Mouse (Mus musculus) spleen, embryonic (tissue): ENCODE results near the gene Ccdc184.

Source experiments
- CTCF ChIA-PET: fragments of 350-600 bp; sonication (Branson Sonifier 250); formaldehyde crosslinking; loops from one replicate; lab custom pipeline; 2022; lab: Charles Lee

The Ccdc184 gene

DNA sequence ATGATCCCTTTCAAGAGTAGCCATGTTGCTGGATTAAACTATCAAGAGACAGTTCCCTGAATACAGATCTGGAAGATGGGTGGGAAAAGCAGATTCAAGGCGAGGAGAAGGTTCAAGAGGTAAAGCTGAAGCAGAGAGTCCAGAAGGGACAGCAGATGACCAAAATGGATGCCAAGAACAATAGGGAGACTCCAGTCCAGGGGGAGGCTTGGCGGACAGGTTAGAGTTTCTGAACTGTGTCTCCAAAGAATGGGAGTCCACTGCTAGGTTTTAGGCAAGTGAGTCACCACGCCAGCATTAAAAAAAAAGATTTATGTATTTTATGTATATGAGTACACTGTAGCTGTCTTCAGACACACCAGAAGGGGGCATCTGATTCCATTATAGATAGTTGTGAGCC is 12.3 kb upstream of the Ccdc184 start:
- CTCF ChIA-PET, result no interaction called here

GRCm38 (mm10) chr15:98155272-98155671 is 11.7 kb upstream of the Ccdc184 start:
- CTCF ChIA-PET, result interaction anchor here (0.6 kb wide), 1 partner anchor 359 kb away, joined by 3 read pairs; no protein-coding TSS in a partner anchor

DNA sequence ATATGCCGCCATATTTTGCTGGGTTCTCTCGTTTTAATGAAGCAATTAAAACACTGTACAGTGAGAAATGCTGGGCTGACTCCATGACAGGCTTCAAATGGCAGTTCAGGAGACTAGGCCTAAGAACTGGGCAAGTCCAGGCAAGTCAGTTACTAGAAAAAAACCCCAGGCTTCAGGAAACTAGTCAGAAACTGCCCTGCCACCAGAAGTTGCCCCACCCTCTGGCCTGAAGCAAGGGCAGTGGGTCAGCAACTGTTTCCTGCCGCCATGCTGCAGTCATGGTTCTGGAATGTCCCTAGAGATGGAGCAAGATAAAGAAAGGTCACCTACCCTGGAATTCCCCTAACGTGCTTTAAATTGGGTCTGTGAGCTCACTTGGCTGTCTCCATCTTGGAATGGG is 11.0 kb upstream of the Ccdc184 start:
- CTCF ChIA-PET, result no interaction called here

- CTCF ChIA-PET, result no interaction called here
Measured at GRCm38 (mm10) chr15:98157253-98157652, 9.7 kb upstream of the Ccdc184 start.

GRCm38 (mm10) chr15:98161026-98161805 is 5.7 kb upstream of the Ccdc184 start:
- CTCF ChIA-PET, result interaction anchor here (0.6 kb wide), 1 partner anchor 19 kb away, joined by 3 read pairs; no protein-coding TSS in a partner anchor

GRCm38 (mm10) chr15:98162561-98162960 is 4.4 kb upstream of the Ccdc184 start:
- CTCF ChIA-PET, result no interaction called here

DNA sequence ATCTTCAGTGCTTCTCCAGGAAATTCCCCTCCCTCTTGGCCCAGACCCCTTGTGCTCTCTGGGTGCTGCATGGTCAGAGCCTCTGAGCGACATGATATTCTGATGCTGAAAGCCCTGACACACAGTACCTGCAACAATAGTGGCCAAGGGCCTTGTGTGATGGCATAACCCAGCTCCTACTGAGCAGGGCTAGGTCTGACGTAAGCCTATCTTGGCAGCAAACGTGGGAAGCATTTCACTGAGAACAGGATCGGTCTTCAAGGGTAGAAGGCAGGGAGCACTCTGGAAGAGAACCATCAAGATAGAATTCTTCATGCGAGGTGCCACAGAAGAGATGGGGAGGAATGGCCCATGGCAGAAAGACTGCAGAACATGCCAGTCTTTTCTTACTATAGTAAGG is 1.4 kb upstream of the Ccdc184 start, which contains the start of gene Asb8:
Gene Asb8, minus strand, starts transcription at position 101 of the 400 bp plus-strand sequence.
- CTCF ChIA-PET, result no interaction called here

DNA sequence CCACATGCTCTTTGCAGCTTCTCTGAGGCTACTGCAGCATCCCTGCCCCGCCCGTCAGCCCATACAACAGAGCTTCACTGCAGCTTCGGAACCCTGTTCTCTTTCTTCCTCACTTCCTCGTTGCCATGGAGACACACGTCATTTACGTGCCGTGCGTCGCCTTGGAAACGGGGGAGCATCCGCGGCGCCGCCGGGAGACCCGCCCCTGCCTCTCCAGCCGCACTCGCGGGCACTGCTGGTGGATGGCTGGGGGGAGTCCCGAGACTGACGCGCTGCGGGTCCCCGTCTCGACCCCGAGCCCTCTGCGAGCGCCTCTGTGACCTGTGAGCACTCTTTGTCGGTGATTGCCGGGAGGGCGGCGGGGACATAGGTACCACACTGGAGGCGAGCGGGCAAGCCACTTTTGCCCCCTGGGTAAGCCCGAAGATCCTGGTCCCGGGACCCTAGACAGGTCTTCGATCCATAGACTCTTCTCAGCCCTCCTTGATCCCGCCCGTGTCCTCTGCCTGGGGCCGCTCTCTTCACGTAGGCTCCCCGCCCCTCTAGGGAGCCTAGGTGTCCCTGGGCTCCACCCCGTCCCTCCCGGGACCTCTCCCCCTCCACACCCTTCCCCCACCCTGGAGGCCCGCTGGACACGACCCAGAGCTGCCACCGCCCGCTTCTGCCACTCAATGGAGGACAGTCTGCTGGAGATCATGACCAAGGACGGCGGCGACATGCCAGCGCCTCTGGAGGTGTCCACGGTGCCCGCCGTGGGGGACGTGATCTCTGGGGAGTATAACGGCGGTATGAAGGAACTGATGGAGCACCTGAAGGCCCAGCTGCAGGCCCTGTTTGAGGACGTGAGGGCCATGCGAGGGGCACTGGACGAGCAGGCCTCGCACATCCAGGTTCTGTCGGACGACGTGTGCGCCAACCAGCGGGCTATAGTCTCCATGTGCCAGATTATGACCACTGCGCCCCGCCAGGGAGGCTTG is 975 bp downstream of the Ccdc184 start:
- CTCF ChIA-PET, result interaction anchor here (0.6 to 0.9 kb wide), 2 partner anchors 13 to 711 kb away, joined by 3 read pairs; no protein-coding TSS in a partner anchor

GRCm38 (mm10) chr15:98168622-98169004 is 1.7 kb downstream of the Ccdc184 start:
- CTCF ChIA-PET, result interaction anchor here (0.6 kb wide), 1 partner anchor 710 kb away, joined by 3 read pairs; no protein-coding TSS in a partner anchor

DNA sequence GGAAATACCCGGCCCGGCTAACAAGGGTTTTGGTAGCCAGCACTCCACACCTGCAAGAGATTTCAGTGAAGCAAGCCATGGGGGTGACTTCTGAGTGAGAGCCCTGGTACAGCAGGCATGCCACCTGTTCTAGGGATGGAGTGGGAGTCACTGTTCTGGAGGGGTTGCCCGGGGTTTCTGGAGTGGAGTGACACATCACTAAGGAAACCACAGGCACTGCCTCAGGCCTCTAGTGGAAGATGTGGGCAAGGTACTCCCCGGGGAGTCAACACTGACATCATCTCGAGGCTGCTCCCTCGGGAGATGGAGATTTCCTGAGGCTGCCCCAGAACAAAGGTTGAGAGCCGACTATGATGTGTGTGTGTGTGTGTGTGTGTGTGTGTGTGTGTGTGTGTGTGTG is 3.4 kb downstream of the Ccdc184 start:
- CTCF ChIA-PET, result no interaction called here

GRCm38 (mm10) chr15:98170917-98171316 is 4.0 kb downstream of the Ccdc184 start:
- CTCF ChIA-PET, result no interaction called here

GRCm38 (mm10) chr15:98172113-98172512 is 5.2 kb downstream of the Ccdc184 start:
- CTCF ChIA-PET, result no interaction called here

DNA sequence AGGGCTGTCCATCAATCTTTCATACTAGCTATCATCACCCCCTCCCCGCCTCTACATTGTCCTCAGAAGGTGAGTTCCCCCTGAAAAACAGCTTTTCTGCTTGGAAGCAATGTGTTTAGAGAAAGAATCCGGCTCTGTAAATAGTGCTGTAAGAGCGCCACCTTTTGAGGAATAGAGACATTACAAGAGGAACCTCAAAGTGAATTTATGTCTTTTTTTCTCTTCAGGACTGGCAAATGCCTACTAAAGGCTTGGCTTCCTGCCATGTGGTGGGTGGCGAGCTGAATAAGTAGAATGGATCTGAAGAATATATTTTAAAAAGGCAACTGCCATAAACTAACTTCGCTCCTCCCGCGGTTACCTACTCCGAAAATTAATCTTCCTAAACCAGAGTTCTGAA is 6.9 kb downstream of the Ccdc184 start:
- CTCF ChIA-PET, result no interaction called here

DNA sequence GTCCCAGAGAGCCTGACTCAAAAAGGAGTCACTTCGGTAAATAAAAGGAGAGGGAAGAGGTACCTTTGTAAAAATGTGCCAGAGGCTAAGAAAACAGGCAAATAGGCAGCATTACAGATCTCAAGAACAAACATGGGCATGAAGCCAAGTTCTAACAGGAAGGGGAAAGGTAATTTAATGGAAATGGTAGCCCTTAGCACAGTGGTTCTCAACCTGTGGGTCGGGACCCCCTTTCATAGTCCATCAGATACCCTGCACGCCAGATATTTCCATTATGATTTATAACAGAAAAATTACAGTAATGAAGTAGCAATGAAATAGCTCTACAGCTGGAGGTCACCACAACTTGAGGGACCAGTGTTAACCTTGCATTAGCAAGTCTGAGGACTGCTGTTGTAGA is 10.4 kb downstream of the Ccdc184 start:
- CTCF ChIA-PET, result no interaction called here

GRCm38 (mm10) chr15:98180567-98181131 is 13.7 kb downstream of the Ccdc184 start:
- CTCF ChIA-PET, result interaction anchor here (0.6 to 1.1 kb wide), 3 partner anchors 20 to 525 kb away, joined by 3 to 5 read pairs (median 3); no protein-coding TSS in a partner anchor

DNA sequence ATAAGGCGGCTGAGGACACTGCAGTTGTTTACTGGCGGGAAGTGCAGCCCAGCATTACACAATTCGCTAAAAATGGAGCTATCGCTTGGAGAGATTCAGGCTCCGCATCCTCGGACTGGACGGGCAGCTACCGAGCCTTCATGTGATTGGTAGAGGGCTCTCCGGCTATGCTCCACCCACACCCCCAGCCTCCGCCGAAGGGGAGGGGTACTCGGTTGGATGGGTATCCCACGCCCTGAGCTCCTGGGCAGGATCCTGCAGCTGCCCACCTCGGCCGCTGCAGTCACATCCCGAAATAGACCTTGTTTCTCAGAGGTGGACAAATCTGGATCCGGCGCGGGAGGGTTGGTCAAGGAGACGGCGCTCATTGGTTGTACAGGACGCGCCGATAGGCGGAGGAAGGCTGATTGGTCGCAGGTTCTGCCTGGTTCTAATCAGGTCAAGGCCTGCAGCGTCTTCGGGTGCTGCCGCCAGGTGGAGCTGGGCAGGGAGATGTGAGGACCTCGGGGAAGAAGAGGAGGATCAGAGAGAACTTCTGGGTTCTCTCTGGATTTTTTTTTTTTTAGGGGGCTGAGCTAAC is 14.3 kb downstream of the Ccdc184 start:
- CTCF ChIA-PET, result interaction anchor here (0.6 to 1.1 kb wide), 4 partner anchors 14 to 524 kb away, joined by 3 to 5 read pairs (median 4); partner anchors contain the start of gene Ccdc184

GRCm38 (mm10) chr15:98181856-98182570 is 15.1 kb downstream of the Ccdc184 start:
- CTCF ChIA-PET, result interaction anchor here (0.7 kb wide), 2 partner anchors 15 to 227 kb away, joined by 3 to 4 read pairs; partner anchors contain the start of gene Ccdc184

DNA sequence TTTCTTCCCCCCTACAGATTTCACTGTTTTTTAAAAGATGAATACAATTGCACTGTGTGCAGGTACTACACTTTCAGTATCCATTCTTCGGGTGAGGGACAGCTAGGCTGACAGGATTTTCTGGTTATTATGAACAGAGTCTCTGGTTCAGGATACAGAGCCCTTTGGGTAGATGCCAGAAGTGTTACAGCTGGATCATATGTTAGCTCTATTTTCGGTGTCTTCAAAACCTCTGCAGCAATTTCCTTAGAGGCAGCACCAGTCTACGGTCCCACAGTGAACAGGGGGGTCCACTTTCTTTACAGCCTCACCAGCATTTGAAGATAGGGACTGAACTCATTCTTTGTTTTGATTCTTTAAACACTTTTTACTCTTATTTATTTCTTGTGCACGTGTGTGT is 17.5 kb downstream of the Ccdc184 start:
- CTCF ChIA-PET, result no interaction called here

DNA sequence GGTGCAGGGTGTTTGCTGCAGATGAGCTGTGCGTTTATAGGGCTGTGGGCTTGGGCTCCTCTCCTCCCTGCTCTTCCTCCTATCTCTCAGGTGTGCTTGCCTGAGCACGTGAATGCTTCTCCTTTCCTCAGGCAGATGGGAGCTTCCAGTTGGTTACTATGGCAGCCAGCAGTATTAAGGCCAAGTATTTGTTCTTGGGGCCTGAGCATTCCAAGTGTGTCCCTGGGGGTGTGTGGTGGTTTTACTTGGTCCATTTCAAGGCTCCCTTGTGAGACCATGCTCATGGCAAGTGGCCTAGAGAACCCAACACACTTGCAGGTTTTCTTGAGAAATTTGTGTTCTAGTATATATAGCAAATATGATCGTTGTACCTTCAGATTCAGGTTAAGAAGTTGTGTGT is 28.5 kb downstream of the Ccdc184 start, which contains the start of gene Olfr288:
Gene Olfr288, minus strand, starts transcription at position 101 of the 400 bp plus-strand sequence.
- CTCF ChIA-PET, result no interaction called here

DNA sequence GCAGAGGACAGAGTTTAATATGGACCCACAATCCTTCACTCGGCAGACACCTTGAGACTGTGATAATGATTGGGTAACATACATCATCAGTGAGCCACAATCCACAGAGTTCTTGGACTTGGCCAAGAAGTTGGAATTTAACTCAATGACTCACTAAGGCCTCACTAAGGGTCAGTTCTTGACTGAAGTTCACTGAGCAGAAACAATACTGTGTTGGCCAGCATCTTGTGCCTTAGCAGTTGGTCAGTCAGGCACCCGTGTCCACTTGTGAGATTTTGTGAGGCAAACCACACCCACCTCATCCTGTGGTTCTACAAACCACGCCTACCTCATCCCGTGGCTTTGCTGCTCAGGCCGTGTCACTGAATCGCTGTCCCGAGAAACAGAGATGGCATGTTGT is 42.7 kb downstream of the Ccdc184 start:
- CTCF ChIA-PET, result no interaction called here
